Comparison of ENCODE assay signal across 7 mouse cellular contexts in genomic region chr15:89314511-89315189, GRCm38 (mm10). TPM values are rescaled to one million over a fixed set of nuclear protein-coding genes. Genes with fewer than 3 reads are reported as not detected.
A peak's percentile ranks its signal among the peaks of the same experiment; 100 is the strongest.
DNase-seq lines count a peak whose midpoint lies in the region; ATAC-seq lines count a peak whose summit lies in the region.

No protein-coding gene starts in this region.

- peak; percentile 29 for DNase-seq in urinary bladder, postnatal 14 days (ENCODE audit: low spot score)
- DNase-seq in urinary bladder, adult 2 months (ENCODE audit: low spot score) = no peak
- peak; percentile 49 to 52 for DNase-seq in cerebellum, adult 18-20 months
- DNase-seq in testis, postnatal 14 days (ENCODE audit: low spot score) = peak; percentile 44

- no peaks in the 10 kb centered on the region for H3K9me3 ChIP-seq in forebrain, embryonic 15.5 days
- no peaks in the 10 kb centered on the region for H3K9me3 ChIP-seq in kidney, embryonic 14.5 days (ENCODE audit: control insufficient read depth, low read length)

- peak overlapping the region; percentile 78 for H3K4me3 ChIP-seq in forebrain, embryonic 15.5 days
- peak overlapping the region; percentile 98 for H3K4me3 ChIP-seq in kidney, embryonic 14.5 days (ENCODE audit: low read length)
- H3K4me3 ChIP-seq in macrophage (ENCODE audit: inconsistent target) = peak overlapping the region; percentile 67

- peak overlapping the region; percentile 80 for H3K9ac ChIP-seq in forebrain, embryonic 15.5 days (replicated peaks)
- H3K9ac ChIP-seq in kidney, embryonic 14.5 days (ENCODE audit: low read depth, low read length) = peak overlapping the region; percentile 88

- H3K27me3 ChIP-seq in forebrain, embryonic 15.5 days = no peaks in the 10 kb centered on the region
- no peaks in the 10 kb centered on the region for H3K27me3 ChIP-seq in kidney, embryonic 14.5 days (ENCODE audit: control insufficient read depth, insufficient read depth, low read length)

- H3K79me2 ChIP-seq in macrophage (ENCODE audit: inconsistent target) = peaks cover 52% of the 10 kb centered on the region

- under 1% methylated on average over 58 of the region's 58 CpGs for WGBS in forebrain, embryonic 15.5 days
- WGBS in kidney, embryonic 14.5 days = under 1% methylated on average over 58 of the region's 58 CpGs
- WGBS in macrophage (ENCODE audit: missing documents) = under 1% methylated on average over 58 of the region's 58 CpGs

- ATAC-seq in forebrain, embryonic 15.5 days (replicated peaks) = peak; percentile 63
- peak; percentile 50 for ATAC-seq in kidney, embryonic 14.5 days (ENCODE audit: low FRiP score, low TSS enrichment)

- peak overlapping the region; percentile 42; the same call in 1 of the 2 replicates for H3K27ac ChIP-seq in forebrain, embryonic 15.5 days (replicated peaks)
- no peak overlapping the region for H3K27ac ChIP-seq in kidney, embryonic 14.5 days (ENCODE audit: low read depth, low read length)
- no peak overlapping the region for H3K27ac ChIP-seq in macrophage

- peak overlapping the region; percentile 85 for H3K4me2 ChIP-seq in forebrain, embryonic 15.5 days (replicated peaks)
- peak overlapping the region; percentile 78 for H3K4me2 ChIP-seq in kidney, embryonic 14.5 days (replicated peaks; ENCODE audit: low read depth, low read length)

- H3K36me3 ChIP-seq in forebrain, embryonic 15.5 days = no peaks in the 10 kb centered on the region
- no peaks in the 10 kb centered on the region for H3K36me3 ChIP-seq in kidney, embryonic 14.5 days (ENCODE audit: control insufficient read depth, insufficient read depth, low read length)
- no peaks in the 10 kb centered on the region for H3K36me3 ChIP-seq in macrophage (ENCODE audit: inconsistent target)

- peaks cover 47% of the 10 kb centered on the region for H3K4me1 ChIP-seq in forebrain, embryonic 15.5 days
- H3K4me1 ChIP-seq in kidney, embryonic 14.5 days (ENCODE audit: control insufficient read depth, insufficient read depth, low read length) = peaks cover 21% of the 10 kb centered on the region

RNA-seq across cellular contexts. Expression of gene Sbf1, which starts 0.5 kb away (rescaled TPM):
- 85.7 and 112 TPM in 2 replicates for polyA plus RNA-seq in urinary bladder, adult 2 months (2012; rRNA removed)
- 79.0 and 83.4 TPM in 2 replicates for polyA plus RNA-seq in forebrain, embryonic 15.5 days (2015; fragmentation: Nextera tagmentation; extraction: Ambion mirVana)
- polyA plus RNA-seq in kidney, embryonic 14.5 days (2014; fragmentation: Nextera tagmentation; extraction: Ambion mirVana) = 55.6 and 62.0 TPM in 2 replicates
- total RNA-seq in macrophage (2018; cell fraction: chromatin; rRNA removed) = 100 to 1,000 TPM; 154 to 799 (median 223) TPM
- total RNA-seq in macrophage (2018; cell fraction: cytosol; rRNA removed) = 10 to 100 TPM; 22.2 to 63.3 (median 37.8) TPM
- 100 to 1,000 TPM in 20 of 26 experiments, 10 to 100 TPM in 6; 71.2 to 254 (median 121) TPM for total RNA-seq in macrophage (2018; cell fraction: nucleus; rRNA removed)
- polyA plus RNA-seq in macrophage (2018) = 25.5 to 41.4 TPM (median 33.6 TPM) in 3 replicates

RNA-seq across cellular contexts. Expression of gene Adm2, which starts 7.9 kb away (rescaled TPM):
- not detected in 2 replicates for polyA plus RNA-seq in urinary bladder, adult 2 months (2012; rRNA removed)
- not detected in 2 replicates for polyA plus RNA-seq in forebrain, embryonic 15.5 days (2015; fragmentation: Nextera tagmentation; extraction: Ambion mirVana)
- 0.43 and 0.44 TPM in 2 replicates for polyA plus RNA-seq in kidney, embryonic 14.5 days (2014; fragmentation: Nextera tagmentation; extraction: Ambion mirVana)
- under 1 TPM in 1 of 26 experiments, not detected in 25; 0.73 TPM for total RNA-seq in macrophage (2018; cell fraction: chromatin; rRNA removed)
- total RNA-seq in macrophage (2018; cell fraction: cytosol; rRNA removed) = not detected
- total RNA-seq in macrophage (2018; cell fraction: nucleus; rRNA removed) = not detected
- not detected in 3 replicates for polyA plus RNA-seq in macrophage (2018)

RNA-seq across cellular contexts. Expression of gene Miox, which starts 19.5 kb away (rescaled TPM):
- polyA plus RNA-seq in urinary bladder, adult 2 months (2012; rRNA removed) = not detected in 2 replicates
- polyA plus RNA-seq in forebrain, embryonic 15.5 days (2015; fragmentation: Nextera tagmentation; extraction: Ambion mirVana) = not detected in 2 replicates
- 0.76 TPM in 1 of 2 replicates, not detected in the other for polyA plus RNA-seq in kidney, embryonic 14.5 days (2014; fragmentation: Nextera tagmentation; extraction: Ambion mirVana)
- total RNA-seq in macrophage (2018; cell fraction: chromatin; rRNA removed) = not detected
- not detected for total RNA-seq in macrophage (2018; cell fraction: cytosol; rRNA removed)
- not detected for total RNA-seq in macrophage (2018; cell fraction: nucleus; rRNA removed)
- not detected in 3 replicates for polyA plus RNA-seq in macrophage (2018)

RNA-seq across cellular contexts. Expression of gene Lmf2, which starts 40.8 kb away (rescaled TPM):
- polyA plus RNA-seq in urinary bladder, adult 2 months (2012; rRNA removed) = 15.8 and 26.7 TPM in 2 replicates
- polyA plus RNA-seq in forebrain, embryonic 15.5 days (2015; fragmentation: Nextera tagmentation; extraction: Ambion mirVana) = 31.6 and 33.0 TPM in 2 replicates
- polyA plus RNA-seq in kidney, embryonic 14.5 days (2014; fragmentation: Nextera tagmentation; extraction: Ambion mirVana) = 28.0 and 48.1 TPM in 2 replicates
- 10 to 100 TPM; 10.6 to 41.7 (median 20.7) TPM for total RNA-seq in macrophage (2018; cell fraction: chromatin; rRNA removed)
- total RNA-seq in macrophage (2018; cell fraction: cytosol; rRNA removed) = 10 to 100 TPM; 15.8 to 33.9 (median 24.1) TPM
- 10 to 100 TPM; 24.9 to 47.4 (median 34.5) TPM for total RNA-seq in macrophage (2018; cell fraction: nucleus; rRNA removed)
- polyA plus RNA-seq in macrophage (2018) = 19.8 to 30.4 TPM (median 23.9 TPM) in 3 replicates

RNA-seq across cellular contexts. Expression of gene Ncaph2, which starts 40.9 kb away (rescaled TPM):
- 95.7 and 112 TPM in 2 replicates for polyA plus RNA-seq in urinary bladder, adult 2 months (2012; rRNA removed)
- 127 and 149 TPM in 2 replicates for polyA plus RNA-seq in forebrain, embryonic 15.5 days (2015; fragmentation: Nextera tagmentation; extraction: Ambion mirVana)
- 130 and 151 TPM in 2 replicates for polyA plus RNA-seq in kidney, embryonic 14.5 days (2014; fragmentation: Nextera tagmentation; extraction: Ambion mirVana)
- 100 to 1,000 TPM in 15 of 26 experiments, 10 to 100 TPM in 11; 46.3 to 230 (median 112) TPM for total RNA-seq in macrophage (2018; cell fraction: chromatin; rRNA removed)
- 10 to 100 TPM; 30.0 to 46.2 (median 38.9) TPM for total RNA-seq in macrophage (2018; cell fraction: cytosol; rRNA removed)
- 10 to 100 TPM; 24.0 to 80.6 (median 40.6) TPM for total RNA-seq in macrophage (2018; cell fraction: nucleus; rRNA removed)
- polyA plus RNA-seq in macrophage (2018) = 37.1 to 52.3 TPM (median 40.4 TPM) in 3 replicates
